Mouse (Mus musculus): ENCODE measurements around the gene Gdap1l1.

Gdap1l1 gene

DNA sequence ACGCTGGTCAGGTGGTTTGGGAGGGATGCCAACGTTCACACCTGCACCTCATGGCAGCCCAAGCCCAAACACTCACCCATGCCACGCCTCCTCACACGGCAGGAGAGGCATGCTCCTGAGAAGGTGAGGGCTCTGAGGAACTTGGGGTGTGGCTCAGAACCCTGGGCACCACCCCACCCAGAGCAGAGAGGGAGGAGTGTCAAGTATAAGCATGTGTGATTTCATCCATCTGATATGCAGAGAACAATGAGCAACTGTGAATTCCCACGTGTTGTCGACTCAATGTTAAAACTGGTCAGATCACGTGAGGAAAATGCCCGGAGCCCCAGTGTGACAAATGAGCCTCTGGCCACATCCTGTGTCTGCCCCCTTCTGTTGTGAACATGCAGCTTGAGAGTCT is 28.5 kb downstream of the Gdap1l1 start:
- peak; percentile 6 for DNase-seq

DNA sequence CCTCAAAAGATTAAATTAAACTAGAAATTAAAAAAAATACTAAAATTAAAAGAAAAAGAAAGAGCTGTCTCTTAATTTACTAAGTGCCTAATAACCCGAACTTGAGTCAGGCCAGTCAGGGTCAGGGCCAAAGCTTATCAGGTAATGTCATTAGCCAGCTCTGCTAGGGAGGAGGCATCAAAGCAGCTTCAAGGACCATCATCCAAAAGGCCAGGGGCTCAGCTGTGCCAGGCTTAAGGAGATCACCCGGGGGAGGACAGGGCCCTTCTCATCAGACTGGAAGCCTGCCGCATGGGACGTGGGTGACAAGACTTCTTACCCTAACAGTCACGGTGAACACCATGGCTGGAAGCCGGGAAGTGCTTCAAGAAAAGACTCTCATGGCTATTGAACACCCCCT is 29.3 kb downstream of the Gdap1l1 start:
- DNase-seq = peak; percentile 7

DNA sequence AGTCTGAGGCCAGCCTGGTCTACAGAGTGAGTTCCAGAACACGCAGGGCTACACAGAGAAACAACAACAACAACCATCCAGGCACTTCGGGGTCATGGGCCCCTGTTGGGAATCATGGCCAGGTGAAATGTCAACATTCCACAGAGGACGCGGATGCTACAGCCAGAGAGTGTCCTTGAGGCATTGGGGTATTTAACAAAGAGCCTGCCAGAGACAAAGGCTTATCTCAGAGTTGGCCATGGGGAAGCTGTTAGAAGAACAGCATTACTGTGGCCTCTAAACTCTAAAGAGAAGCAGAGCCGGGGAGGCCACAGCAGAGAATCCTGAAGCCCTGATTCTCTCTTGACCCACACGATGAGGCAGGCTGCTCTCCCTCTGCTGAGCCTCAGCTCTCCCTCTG is 30.6 kb downstream of the Gdap1l1 start:
- DNase-seq = peak; percentile 5

DNA sequence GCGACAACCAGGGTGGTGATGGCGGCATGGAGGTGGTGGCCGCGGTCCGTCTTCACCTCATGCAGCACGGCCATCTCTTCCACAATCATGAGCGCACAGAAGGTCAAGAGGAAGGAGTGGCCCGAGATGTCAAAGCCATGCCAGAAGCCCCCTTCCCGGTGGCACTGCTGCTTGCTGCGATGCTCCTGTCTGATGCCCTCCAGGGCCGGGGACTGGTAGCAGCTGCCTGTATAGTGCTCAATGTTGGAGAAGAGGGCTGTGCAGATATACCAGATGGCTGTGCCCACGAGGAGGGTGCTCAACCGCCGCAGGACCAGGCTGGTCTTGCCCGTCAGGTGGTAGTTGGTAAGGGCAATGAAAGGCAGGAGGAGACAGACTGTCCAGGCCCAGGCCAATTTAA is 31.4 kb downstream of the Gdap1l1 start:
- peak; percentile 16 for DNase-seq

DNA sequence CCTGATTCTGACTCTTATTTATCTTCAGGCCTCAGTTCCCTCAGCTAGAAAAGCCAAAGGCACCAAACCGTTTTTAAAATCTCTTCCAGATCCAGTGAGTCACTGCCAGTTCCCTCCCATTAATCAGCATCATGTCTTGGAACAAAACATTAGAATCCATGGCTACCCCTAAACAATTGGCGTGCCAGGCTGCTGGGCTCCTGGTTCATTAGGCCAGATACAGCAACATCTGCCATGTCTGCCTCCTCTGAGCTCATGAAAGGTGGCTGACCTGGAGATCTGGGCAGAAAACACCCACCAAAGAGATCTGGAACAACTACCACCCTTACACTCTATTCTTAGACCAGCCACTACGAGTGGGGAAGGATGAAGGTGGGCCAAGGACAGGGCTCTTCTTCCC is 32.9 kb downstream of the Gdap1l1 start:
- DNase-seq = peak; percentile 28

DNA sequence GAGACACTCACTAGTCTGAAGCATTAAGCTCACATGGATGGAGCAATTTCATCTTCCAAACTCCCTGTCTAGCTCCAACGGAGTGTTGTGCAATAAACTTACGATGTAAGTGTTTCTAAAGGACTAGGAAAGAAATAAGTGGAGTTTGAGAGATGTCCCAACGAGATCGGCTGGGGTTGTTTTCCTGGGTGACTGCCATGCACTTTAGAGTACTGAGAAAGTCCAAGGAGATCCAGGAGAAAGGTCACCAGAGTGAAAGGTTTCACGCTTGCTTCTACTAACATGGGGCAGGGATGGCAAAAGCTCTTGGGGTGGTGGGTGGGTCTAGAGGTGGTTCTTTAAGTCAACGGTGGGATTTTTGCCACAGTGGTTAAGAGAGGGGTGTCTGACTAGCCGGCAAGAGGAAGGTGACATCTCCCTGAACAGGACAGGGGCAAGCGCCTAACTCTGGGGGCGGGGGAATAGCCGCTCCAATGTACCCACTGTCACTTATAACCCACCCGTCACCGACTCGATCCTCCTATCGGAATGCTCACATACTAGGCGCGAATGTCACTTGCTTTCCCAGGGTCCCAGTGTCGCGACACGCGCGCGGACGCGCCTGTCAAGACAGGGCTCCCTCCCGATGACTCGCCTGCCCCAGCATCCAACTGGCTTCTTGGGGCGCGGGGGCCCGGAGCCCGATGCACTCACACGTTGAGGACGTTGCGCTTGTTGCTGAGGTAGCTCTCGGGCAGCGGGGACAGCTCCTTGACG is 33.6 kb downstream of the Gdap1l1 start:
- no peak for DNase-seq

DNA sequence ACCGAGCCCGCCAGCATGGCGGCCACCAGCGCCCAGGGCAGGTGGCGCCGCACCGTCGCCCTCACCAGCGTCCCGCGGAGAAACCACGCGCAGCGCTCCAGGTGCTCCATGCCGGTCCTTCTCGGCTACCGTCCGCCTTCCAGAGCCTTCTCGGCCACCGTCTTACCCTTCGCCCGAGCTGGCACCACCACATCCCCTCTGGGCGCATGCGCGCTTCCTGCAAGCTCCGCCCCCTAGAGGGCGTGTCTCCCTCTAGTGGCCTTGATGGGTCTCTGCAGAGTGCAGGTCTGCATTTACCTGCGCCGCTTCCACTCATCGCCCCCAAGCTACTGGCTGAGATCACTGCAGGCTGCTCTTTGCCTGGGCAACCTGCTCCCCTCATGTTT is 34.2 kb downstream of the Gdap1l1 start, which contains the start of gene Fitm2:
Fitm2 (minus strand) TSS at position 164 of the 386 bp plus-strand sequence.
- DNase-seq = peak; percentile 94

DNA sequence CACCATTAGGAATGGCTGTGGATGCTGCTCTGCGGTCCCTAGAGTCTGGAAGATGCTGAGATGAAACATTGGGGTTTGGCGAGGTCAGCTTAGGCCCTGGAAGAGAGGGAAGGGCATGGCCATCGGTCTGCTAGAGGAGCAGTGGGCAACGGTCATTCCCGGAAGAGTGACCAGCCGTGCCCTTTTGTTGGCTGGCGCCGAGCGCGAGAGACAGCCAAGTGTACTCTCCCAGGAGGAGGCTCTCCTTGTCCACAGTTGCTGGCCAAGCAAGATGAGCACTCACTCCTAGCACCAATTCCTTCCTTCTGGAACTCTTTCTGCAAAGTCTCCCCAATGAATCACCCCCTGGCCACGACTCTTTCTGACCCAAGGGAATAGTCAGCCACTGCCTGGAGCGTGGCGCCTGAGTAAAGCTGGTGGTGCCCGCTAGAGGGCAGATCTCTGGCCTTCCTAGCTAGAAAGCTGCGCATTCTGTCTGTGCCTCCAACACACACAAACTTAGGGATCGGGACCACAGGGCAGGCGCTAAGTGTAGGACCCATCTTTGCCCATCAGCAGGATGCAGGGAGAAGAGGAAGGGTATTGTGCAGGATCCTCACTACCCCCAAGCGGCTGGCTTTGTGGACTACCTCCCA is 42.0 kb downstream of the Gdap1l1 start:
- DNase-seq = no peak

DNA sequence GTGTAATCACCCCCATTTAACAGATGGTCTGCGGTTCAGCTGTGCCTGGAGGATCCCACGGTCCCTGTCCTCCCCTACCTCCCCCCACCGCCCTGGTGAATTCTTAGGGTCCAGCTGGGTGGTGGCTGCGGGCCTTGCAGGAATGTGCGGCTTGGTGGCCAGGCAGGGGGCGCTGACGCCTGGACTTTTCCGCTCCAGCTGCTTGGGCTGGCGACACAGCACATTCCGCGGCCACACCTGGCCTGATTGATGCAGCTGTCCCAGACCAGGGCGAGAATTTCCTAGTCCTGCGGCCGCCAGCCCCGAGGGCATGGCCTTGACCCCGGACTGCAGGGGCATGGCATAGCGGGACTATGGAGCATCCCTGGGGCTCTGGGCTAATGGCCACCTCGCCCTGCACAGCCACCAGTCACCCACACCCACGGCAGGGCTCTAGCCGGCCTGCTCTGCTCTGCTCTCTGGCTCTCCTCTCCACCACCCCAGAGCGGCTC is 43.3 kb downstream of the Gdap1l1 start:
- DNase-seq = no peak

DNA sequence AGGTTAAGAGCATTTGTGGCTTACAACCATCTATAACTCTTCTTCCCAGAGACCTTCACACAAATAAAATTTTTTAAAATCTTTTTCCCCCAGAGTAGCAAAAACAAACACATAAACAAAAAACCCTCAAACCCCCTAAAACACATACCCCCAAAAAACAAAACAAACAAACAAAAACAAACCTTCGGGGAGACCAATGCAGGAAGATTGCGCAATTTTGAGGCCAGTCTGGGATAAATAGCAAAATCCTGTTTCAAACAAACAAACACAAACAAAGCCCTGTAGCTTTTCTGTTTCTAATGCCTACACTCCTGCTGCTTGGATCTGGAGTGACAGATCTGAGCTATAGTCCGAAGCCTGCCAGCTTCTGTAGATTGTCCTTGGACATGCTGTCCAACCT is 49.1 kb downstream of the Gdap1l1 start:
- no peak for DNase-seq

DNA sequence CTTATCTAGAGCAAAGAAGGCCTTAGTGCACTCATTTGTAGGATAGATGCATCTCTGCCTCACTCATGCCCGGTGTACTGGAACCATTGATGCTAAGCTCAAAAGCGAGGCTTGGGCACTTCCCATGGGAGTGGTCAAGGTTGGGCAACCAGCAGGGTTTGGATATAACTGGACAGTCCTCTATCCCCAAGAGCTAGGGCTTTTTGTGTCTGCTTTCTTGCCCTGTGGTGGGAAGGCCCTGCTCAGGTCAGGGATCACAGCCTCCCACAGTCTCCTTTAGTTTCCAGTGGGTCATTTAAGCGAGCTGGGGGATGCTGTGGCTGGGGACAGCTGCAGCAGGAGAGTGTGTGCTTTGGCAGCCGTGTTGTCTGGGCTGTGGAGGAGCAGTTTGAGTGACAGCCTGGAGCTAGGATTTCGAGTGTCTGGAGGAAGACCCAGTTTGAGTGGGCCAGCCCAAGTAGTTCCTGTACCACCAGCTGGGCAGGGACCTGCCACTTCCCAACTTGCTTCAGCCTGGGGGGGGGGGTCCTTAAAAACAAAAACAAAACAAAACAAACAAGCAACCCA is 51.5 kb downstream of the Gdap1l1 start:
- DNase-seq = no peak

DNA sequence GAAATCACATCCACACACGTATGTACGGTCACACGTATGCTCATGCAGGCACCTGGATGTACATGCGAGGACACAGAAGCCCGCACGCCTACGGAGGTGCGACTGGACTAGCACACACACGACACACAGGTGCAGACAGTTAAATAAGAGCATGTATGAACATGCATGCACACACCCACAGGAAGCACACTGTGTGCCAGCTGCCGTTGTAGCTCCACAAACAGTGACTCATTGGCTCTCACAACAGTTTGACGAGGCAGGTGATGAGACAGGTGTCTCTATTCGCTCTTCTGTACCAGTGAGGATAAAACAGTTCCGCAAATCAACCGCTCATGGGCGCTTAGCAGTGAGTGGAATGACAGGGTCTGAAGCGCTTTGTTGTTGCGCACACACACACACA is 52.4 kb downstream of the Gdap1l1 start:
- DNase-seq = no peak

DNA sequence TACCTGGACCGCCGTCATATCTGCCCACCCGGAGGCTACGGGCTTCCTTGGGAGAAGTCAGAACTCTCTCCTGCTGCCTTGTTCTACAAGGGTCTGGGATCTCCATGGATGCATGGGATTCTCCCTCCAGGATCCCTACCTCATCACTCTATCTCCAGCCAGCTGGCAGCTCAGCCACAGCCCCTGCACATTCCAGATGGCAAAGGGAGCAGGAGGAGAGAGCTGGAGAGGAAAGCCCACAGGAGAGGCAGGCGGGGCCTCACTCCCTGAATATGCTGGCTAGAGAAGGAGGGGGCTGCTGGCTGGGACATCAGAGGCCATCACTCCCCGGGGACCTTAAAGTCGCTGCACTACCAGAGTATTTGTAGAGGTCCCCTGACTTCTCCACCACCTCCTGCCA is 53.1 kb downstream of the Gdap1l1 start:
- no peak for DNase-seq

DNA sequence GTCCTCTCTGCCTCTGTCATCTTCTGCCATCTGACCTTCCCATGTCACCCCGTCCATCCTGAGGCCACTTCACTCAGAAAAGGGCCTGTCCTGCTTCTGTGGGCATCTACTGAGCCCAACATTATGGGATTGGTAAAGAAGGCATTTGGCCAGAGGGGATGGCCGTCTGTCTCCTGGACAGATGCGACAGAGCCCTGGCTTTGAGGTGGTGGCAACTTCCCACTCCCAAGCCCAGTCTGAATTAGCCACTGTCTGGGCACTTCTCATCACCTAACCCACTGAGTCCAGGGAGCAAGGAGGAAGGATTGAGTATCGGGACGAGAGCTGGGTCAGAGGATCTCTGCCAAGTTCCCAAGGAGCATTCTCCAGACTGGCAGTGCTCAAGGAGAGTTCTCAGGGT is 53.7 kb downstream of the Gdap1l1 start, which contains the start of gene R3hdml:
R3hdml (plus strand) TSS at position 301 of the 400 bp plus-strand sequence.
- DNase-seq = no peak

DNA sequence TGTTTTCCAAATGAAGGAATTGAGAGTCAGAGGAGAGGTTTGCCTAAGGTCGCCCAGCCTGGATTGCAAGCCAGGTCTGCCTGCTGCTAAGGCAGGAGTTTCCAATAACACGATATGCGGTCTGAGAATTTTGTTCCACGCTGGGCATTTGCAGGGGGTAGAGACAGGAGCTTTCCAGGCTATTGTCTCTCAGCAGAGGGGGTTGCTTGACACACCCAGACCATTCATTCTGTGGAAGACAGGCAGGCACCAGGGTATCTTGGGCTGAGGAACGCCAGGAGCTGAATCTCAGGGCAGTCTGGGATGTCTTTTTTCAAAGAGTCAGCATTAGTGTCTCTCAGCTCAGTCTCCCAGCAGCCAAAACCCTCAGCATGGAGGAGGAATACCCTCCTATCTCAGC is 54.8 kb downstream of the Gdap1l1 start:
- DNase-seq = no peak

DNA sequence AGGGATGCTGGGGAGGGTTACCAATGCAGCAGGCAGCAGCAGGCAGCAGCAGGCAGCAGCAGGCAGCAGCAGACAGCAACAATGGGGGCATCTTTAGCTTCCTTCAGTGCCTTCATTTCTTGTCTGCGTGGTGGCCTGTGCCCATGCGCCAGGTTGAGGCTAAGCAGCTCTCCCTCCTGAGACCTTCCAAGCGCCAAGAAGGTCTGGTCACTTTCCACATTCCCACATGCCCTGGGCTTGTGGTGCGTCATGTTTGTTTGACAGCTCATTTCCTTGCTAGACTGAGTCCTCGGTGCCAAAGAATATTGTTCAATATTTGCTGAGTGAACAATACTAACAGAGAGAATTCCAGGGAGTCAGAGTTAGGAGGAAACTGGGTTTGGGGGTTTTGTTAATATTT is 55.7 kb downstream of the Gdap1l1 start:
- DNase-seq = no peak

DNA sequence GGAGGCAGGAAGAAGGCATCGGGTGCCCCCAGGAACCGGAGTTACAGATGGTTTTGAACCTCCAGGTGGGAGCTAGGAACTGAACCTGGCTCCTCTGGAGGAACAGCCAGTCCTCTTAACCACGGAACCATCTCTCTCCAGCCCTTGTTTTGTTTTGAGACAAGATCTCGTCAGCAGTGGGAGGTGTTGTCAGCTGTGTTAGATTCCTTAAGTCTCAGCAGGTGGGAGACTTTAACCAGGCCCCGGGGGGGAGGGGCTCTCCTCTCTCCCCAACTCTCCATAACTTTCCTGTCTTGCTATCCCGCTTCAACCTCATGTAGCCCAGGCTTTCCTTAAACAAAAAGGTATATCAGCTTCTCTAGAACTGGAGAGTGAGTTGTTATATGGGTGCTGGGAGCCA is 56.2 kb downstream of the Gdap1l1 start:
- DNase-seq = no peak

DNA sequence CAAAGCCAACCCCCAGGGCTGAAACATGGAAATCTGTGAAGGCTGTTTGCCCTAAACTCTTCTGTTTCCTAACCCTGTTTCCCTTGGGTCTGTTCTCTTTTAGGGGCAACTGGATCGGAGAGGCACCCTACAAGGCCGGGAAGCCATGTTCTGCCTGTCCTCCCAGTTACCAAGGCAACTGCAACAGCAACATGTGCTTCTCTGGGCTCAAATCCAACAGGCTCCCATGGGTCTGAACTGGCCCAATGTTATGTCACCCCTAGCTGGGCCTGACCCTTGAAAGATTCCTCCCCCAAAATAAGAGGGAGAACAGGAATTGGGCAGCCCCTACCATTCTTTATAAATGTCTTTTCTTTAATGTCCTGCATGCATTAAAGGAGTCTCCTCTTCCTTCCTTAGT is 63.9 kb downstream of the Gdap1l1 start:
- no peak for DNase-seq

DNA sequence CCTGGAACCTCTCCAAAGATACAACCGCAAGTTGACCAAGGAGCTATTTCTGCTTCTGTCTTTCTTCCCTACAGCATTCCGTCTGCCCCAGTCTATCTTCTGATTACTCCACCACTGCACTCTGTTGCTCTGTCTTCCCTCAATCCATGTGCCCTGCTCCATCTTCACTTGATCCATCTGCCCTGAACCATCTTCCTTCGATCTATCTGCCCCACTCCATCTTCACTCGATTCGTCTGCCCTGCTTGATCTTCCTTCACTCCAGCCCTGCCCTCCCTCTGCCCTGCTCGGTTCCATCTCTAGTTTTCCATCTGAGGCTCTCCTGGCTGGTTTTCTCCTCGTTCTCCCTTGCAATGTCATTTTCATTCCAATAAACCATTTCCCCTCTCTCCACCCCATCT is 64.9 kb downstream of the Gdap1l1 start:
- no peak for DNase-seq

All from cerebellum, adult 11-12 months (tissue).